Mouse (Mus musculus): ENCODE measurements at regions not wholly inside any gene's neighbourhood (a gene's known extent, or its start where the extent isn't known, plus 50 kb on each side); places are given as distances from the start of the nearest gene placed in this dataset.

DNA sequence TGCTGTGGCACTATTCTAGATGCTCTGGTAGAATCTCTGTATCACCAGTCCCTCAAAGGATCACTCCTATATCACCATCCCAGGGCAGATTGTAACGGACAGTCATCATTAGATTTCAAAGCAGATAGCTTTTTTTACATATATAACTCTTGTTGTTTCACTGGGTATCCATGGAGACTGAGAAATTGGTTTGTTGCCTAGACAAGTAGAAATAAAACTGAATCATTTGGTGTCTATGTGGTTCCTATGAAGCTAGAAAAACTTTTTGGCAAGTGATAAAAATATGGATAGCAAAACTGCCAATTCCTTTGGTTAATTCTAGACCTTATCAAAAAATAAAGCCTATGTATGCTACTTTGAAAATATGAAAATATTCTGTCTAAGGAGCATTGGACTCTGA is 81.0 kb upstream of the Cdk6 start:
- TF ChIP-seq GATA1 (IDR thresholded peaks at IDR 0.05; ENCODE audit: borderline replicate concordance, low read length) (no peak), FLI1 (IDR thresholded peaks at IDR 0.05; ENCODE audit: low read length) (no peak)

Data from megakaryocyte, embryonic 14.5 days (primary cell).